Mouse (Mus musculus): ENCODE measurements around the gene Dnase1. TPM values are rescaled to one million over a fixed set of nuclear protein-coding genes. Genes with fewer than 3 reads are reported as not detected.
"Not testable (repeated sequence)": the region's sequence is repeated elsewhere in the genome, so short reads cannot be mapped to it uniquely, and the experiment has no call there.

Gene Dnase1
- total and polyA plus RNA-seq, 3 experiments: 0.81 to 7.7 TPM; not detected in 1

DNA sequence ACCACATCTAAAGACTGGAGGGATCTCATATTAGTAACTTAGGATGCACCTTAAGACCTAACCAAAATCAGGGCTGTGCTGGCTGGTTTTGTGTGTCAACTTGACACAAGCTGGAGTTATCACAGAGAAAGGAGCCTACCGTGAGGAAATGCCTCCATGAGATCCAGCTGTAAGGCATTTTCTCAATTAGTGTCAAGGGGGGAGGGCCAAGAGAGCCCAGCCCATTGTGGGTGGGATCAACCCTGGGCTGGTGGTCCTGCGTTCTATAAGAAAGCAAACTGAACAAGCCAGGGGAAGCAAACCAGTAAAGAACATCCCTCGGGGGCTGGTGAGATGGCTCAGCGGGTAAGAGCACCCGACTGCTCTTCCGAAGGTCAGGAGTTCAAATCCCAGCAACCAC, 19.3 kb upstream of the Dnase1 start:
- not testable (repeated sequence) for H3K4me1 ChIP-seq (ENCODE audit: control insufficient read depth in 1 of 2, insufficient read depth in 2 of 2, low read length in 2 of 2); H3K36me3 ChIP-seq (ENCODE audit: control insufficient read depth in 1 of 2, insufficient read depth in 2 of 2, low read length in 2 of 2); H3K27me3 ChIP-seq (ENCODE audit: control insufficient read depth in 1 of 2, insufficient read depth in 2 of 2, low read length in 2 of 2); DNase-seq (ENCODE audit: low read depth, low spot score); H3K27ac ChIP-seq (ENCODE audit: control insufficient read depth, low read depth, low read length); H3K9ac ChIP-seq (ENCODE audit: control insufficient read depth, low read depth, low read length, poor library complexity, severe bottlenecking); H3K4me3 ChIP-seq (ENCODE audit: control insufficient read depth in 1 of 2, insufficient read depth in 1 of 2, low read depth in 2 of 2, low read length in 2 of 2); H3K79me2 ChIP-seq (ENCODE audit: control insufficient read depth, insufficient read depth, low read length, poor library complexity); H3K9me3 ChIP-seq (replicated peaks; ENCODE audit: insufficient read depth, low read length)

DNA sequence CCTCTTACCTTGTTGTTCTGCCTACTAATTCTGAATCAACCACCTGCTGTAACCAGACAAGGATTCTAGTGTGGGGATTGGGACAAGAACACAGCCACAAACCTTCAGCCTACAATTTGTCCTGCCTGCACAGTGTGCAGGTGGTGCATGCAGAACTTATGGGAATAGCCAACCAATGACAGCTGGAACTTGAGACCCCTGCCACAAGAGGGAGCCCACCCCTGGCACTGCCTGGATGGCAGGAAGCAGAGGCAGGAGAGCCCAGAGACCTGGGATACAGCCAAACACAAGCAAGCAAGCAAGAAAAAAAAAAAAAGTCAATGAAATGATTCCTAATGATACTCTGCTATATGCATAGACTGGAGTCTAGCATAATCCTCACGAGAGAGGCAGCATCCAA, 15.5 kb upstream of the Dnase1 start:
- H3K9ac ChIP-seq (ENCODE audit: control insufficient read depth, low read depth, low read length, poor library complexity, severe bottlenecking): no peak overlapping the region

GRCm38 (mm10) chr16:4022719-4023118, 14.0 kb upstream of the Dnase1 start:
- H3K9ac ChIP-seq (ENCODE audit: control insufficient read depth, low read depth, low read length, poor library complexity, severe bottlenecking): no peak overlapping the region
- no peak for TF ChIP-seq POLR2A (IDR thresholded peaks at IDR 0.05; ENCODE audit: control insufficient read depth in 1 of 2, insufficient read depth in 1 of 2, low read depth in 1 of 2, low read length in 2 of 2, poor library complexity in 1 of 2)
- peaks cover 0 to 6% of the 10 kb centered on the region in 2 experiments; a peak in 1 of 4 replicates for H3K36me3 ChIP-seq (ENCODE audit: control insufficient read depth in 1 of 2, insufficient read depth in 2 of 2, low read length in 2 of 2)
- no peak for DNase-seq (ENCODE audit: low read depth, low spot score)
- no peaks in the 10 kb centered on the region; a peak in 1 of 4 replicates for H3K27me3 ChIP-seq (ENCODE audit: control insufficient read depth in 1 of 2, insufficient read depth in 2 of 2, low read length in 2 of 2)
- no peaks in the 10 kb centered on the region for H3K9me3 ChIP-seq (replicated peaks; ENCODE audit: insufficient read depth, low read length)
- peaks cover 0 to 8% of the 10 kb centered on the region in 2 experiments; a peak in 3 of 4 replicates for H3K4me1 ChIP-seq (ENCODE audit: control insufficient read depth in 1 of 2, insufficient read depth in 2 of 2, low read length in 2 of 2)
- H3K79me2 ChIP-seq (ENCODE audit: control insufficient read depth, insufficient read depth, low read length, poor library complexity): no peaks in the 10 kb centered on the region
- H3K27ac ChIP-seq (ENCODE audit: control insufficient read depth, low read depth, low read length): no peak overlapping the region
- H3K4me3 ChIP-seq (ENCODE audit: control insufficient read depth in 1 of 2, insufficient read depth in 1 of 2, low read depth in 2 of 2, low read length in 2 of 2): no peak overlapping the region

More for the DNA sequence above, 15.5 kb upstream of the Dnase1 start:
- Histone ChIP-seq H3K27me3 (ENCODE audit: control insufficient read depth in 1 of 2, insufficient read depth in 2 of 2, low read length in 2 of 2) (no peaks in the 10 kb centered on the region; a peak in 1 of 4 replicates), H3K4me3 (ENCODE audit: control insufficient read depth in 1 of 2, insufficient read depth in 1 of 2, low read depth in 2 of 2, low read length in 2 of 2) (no peak overlapping the region), H3K4me1 (ENCODE audit: control insufficient read depth in 1 of 2, insufficient read depth in 2 of 2, low read length in 2 of 2) (no peaks in the 10 kb centered on the region), H3K27ac (ENCODE audit: control insufficient read depth, low read depth, low read length) (no peak overlapping the region), H3K9me3 (replicated peaks; ENCODE audit: insufficient read depth, low read length) (no peaks in the 10 kb centered on the region), H3K36me3 (ENCODE audit: control insufficient read depth in 1 of 2, insufficient read depth in 2 of 2, low read length in 2 of 2) (no peaks in the 10 kb centered on the region), H3K79me2 (ENCODE audit: control insufficient read depth, insufficient read depth, low read length, poor library complexity) (no peaks in the 10 kb centered on the region)
- no peak for TF ChIP-seq GABPA (IDR thresholded peaks at IDR 0.05; ENCODE audit: low read depth, low read length)
- no peak for TF ChIP-seq SIN3A (IDR thresholded peaks at IDR 0.05; ENCODE audit: low read length)
- TF ChIP-seq NELFE (IDR thresholded peaks at IDR 0.05; ENCODE audit: low read depth, low read length): no peak
- no peak for TF ChIP-seq EP300 (IDR thresholded peaks at IDR 0.05; ENCODE audit: low read depth in 1 of 2, low read length in 2 of 2)
- TF ChIP-seq MYB (IDR thresholded peaks at IDR 0.05; ENCODE audit: low read depth, low read length): no peak
- TF ChIP-seq HCFC1 (IDR thresholded peaks at IDR 0.05; ENCODE audit: low read depth, low read length): no peak
- TF ChIP-seq TBP (IDR thresholded peaks at IDR 0.05; ENCODE audit: low read depth, low read length): no peak
- no peak for TF ChIP-seq CHD1 (IDR thresholded peaks at IDR 0.05; ENCODE audit: low read depth, low read length)
- TF ChIP-seq MAZ (IDR thresholded peaks at IDR 0.05; ENCODE audit: low read depth, low read length): no peak
- no peak for TF ChIP-seq POLR2AphosphoS5 (IDR thresholded peaks at IDR 0.05; ENCODE audit: borderline replicate concordance, low read depth, low read length)
- TF ChIP-seq ZMIZ1 (IDR thresholded peaks at IDR 0.05; ENCODE audit: low read depth, low read length): no peak
- no peak for DNase-seq (ENCODE audit: low read depth, low spot score)
